Mouse (Mus musculus): Measurements from ENCODE around the gene Gm960. TPM values are rescaled to one million over a fixed set of nuclear protein-coding genes. Genes with fewer than 3 reads are reported as not detected.

Gene Gm960
- 0.34 TPM for polyA plus RNA-seq (2017; shearing (Covaris generic))

DNA sequence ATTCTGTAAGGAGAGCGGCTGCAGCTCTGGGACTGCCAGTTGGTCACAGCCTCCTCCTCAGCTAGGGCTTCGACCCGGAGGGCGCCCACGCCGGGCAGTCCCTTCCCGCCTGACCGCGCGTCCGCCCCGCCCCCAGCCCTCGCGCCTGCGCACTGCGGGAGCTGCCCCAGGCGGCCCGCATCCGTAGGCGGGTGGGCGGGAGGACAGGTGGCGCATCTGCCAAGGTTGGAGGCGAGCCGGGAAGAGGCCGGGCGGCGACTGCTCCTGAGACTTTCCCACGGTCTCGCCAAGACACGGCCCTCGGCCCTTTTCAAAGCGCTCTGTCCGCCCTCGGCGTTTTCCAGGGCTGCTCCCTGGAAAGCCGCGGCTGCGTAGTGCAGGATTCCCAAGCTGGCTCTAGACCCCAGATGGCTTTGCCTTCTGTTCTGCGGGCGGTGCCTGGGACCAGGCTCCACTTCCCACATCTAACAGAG is at the start of gene Gm960:
TSS of gene Gm960 (minus strand) at position 464 of the 473 bp plus-strand sequence.

DNA sequence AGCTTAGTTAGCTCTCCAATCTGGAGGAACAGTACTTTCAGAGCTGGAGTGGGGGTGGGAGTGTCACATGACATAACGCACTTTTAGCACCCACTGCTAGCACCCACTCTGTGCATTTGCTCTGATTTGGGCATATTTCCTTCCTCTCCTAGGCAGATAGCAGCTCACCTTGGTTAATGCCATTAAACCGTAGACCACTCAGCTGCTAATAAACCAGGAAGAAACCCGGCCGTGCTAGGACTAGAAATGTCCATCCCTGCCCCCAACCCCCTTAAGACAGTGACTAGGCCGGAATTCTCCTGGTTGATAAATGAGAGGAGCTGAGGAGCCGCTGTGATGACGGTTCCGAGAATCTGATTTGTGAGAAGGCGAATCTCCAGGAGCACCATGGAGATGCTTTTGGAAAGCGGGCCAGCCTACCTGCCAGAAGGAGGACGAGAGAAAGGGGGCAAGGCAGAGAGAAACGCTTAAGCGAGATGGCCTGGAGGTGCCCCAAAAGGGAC is 12.7 kb upstream of the Gm960 start, which contains the start of gene Sptbn2:
TSS of gene Sptbn2 (plus strand) at position 70 of the 503 bp plus-strand sequence.

DNA sequence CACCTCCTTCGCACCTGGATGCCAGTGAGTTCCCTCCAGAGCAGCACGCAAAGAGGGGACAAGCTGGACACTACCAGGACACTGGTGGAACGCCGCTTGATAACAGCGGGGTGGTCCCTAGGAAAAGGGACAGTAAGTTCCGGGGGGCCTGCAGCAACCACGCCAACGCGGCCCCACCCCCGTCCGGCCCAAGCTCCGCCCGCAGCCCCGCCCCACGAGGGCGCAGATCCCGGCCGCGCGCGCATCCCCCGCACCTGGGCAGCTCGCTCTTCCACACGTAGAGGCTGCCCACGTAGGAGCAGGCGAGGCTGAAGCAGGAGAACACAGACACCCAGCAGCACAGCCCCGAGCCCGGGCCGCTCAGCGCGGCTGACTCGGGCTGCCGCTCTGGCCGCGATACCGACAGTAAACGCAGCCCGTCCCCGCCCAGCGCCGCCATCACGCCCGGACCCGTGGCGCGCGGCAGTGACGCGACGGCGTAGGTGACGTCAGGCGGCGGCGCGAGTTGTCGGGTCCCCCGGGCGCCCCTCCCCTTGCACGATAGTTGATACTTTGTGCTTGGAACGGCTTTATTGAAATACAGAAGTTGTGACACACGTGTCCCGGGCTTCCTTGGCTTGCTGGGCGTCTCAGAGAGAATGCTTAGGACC is 73.2 kb downstream of the Gm960 start, which contains the start of gene Rce1:
TSS of gene Rce1 (minus strand) at position 463 of the 650 bp plus-strand sequence.

DNA sequence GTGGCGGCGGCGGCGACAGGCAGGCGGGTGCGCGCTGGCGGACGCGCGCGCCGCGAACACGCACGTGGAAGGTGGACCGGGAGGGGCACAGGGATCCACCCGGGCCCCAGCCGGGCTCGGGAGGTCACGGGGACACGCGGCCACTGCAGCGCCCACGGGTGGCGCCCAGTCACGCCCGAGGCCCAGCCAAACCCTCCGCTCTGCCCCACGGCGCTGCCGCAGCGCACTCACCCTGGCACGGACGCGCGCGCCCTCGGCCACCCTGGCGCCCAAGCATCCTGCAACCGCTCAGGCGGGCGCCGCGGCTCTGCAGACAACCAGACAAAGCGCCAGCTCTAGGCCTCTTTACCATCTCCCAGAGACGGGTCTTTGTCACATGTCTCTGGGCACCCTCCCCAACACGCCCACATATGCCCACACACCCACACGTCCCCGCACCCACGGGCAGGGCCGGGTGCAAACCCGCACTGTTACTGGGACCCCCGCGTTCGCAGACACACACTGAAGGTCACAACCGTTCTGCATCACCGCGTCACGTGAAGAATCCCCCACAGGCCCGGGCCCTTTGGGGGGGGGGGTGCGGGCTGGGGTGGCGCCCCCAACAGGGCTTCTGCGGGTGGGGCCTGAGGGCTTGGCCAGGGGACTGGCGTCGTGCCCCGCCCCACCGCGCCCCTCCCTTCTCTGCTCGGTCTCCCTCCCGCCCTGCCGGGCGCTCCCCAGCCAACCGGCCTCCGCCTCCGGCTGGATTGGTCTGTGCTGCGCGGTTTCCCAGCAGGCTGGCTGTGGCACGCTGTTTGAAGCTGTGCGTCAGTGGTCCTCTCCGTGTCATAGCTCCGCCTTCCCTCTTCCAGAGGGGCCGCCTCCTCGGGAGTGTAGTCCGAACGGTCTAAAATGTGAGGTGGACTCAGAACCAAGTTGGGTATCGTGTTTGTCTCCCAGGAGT is 83.0 kb downstream of the Gm960 start, which contains the start of gene Lrfn4:
TSS of gene Lrfn4 (minus strand) at position 517 of the 943 bp plus-strand sequence.

Other genes with a start within 250 kb of the Gm960 start
- gene Syt12, start 221.2 kb downstream of the Gm960 start, polyA plus RNA-seq (2017; shearing (Covaris generic)), result 0.14 TPM
- not detected for gene 2010003K11Rik, start 200.1 kb downstream of the Gm960 start, polyA plus RNA-seq (2017; shearing (Covaris generic))
- gene Pcx, start 188.2 kb downstream of the Gm960 start, polyA plus RNA-seq (2017; shearing (Covaris generic)), result 2.6 TPM
- gene Lrfn4, start 83.0 kb downstream of the Gm960 start, polyA plus RNA-seq (2017; shearing (Covaris generic)), result 1.2 TPM
- gene Rce1, start 73.0 kb downstream of the Gm960 start, polyA plus RNA-seq (2017; shearing (Covaris generic)), result 74.5 TPM
- gene Sptbn2, start 12.5 kb upstream of the Gm960 start, polyA plus RNA-seq (2017; shearing (Covaris generic)), result 0.36 TPM
- gene Rbm4b, start 57.8 kb upstream of the Gm960 start, polyA plus RNA-seq (2017; shearing (Covaris generic)), result 41.6 TPM
- gene Rbm4, start 95.2 kb upstream of the Gm960 start, polyA plus RNA-seq (2017; shearing (Covaris generic)), result 47.6 TPM
- 28.3 TPM for gene Gm21992, start 112.9 kb upstream of the Gm960 start, polyA plus RNA-seq (2017; shearing (Covaris generic))
- gene Rbm14, start 113.0 kb upstream of the Gm960 start, polyA plus RNA-seq (2017; shearing (Covaris generic)), result 62.4 TPM
- gene Ccs, start 140.7 kb upstream of the Gm960 start, polyA plus RNA-seq (2017; shearing (Covaris generic)), result 128 TPM
- 0.14 TPM for gene Ccdc87, start 140.7 kb upstream of the Gm960 start, polyA plus RNA-seq (2017; shearing (Covaris generic))
- gene Ctsf, start 156.5 kb upstream of the Gm960 start, polyA plus RNA-seq (2017; shearing (Covaris generic)), result 2.9 TPM
- 0.18 TPM for gene Actn3, start 179.2 kb upstream of the Gm960 start, polyA plus RNA-seq (2017; shearing (Covaris generic))
- gene Zdhhc24, start 180.0 kb upstream of the Gm960 start, polyA plus RNA-seq (2017; shearing (Covaris generic)), result 7.5 TPM
- 0.79 TPM for gene Bbs1, start 208.0 kb upstream of the Gm960 start, polyA plus RNA-seq (2017; shearing (Covaris generic))
- 108 TPM for gene Dpp3, start 229.6 kb upstream of the Gm960 start, polyA plus RNA-seq (2017; shearing (Covaris generic))
- 0.56 TPM for gene Peli3, start 244.5 kb upstream of the Gm960 start, polyA plus RNA-seq (2017; shearing (Covaris generic))

All from CD4-positive, CD25-positive, alpha-beta regulatory T cell (primary cell).